Mouse (Mus musculus) embryonic facial prominence, embryonic 13.5 days (tissue): Measurements from ENCODE around the gene Mtus2. TPM values are rescaled to one million over a fixed set of nuclear protein-coding genes. Genes with fewer than 3 reads are reported as not detected.
"Not testable (repeated sequence)": the region's sequence is repeated elsewhere in the genome, so short reads cannot be mapped to it uniquely, and the experiment has no call there.

ENCODE experiments used
- ATAC-seq: fragments of 200-750 bp; cut with Nextera tagmentation; 2 replicates; pipeline ENCODE4 v1.8.0; 2017; ENCODE audit warnings: low read depth; ENCODE audit not compliant: insufficient number of reproducible peaks, insufficient read depth, low FRiP score, low TSS enrichment
- H3K27ac ChIP-seq: fragments of 300-500 bp; sonication (generic); 2 replicates; pipeline ENCODE4 v1.5.1; 2015; ENCODE audit warnings: moderate library complexity, mild to moderate bottlenecking, inconsistent platforms
- H3K27me3 ChIP-seq: fragments of 300-500 bp; sonication (generic); 2 replicates; pipeline ENCODE4 v1.6.1; 2015; ENCODE audit warnings: mild to moderate bottlenecking, inconsistent platforms
- H3K36me3 ChIP-seq: fragments of 300-500 bp; sonication (generic); 2 replicates; pipeline ENCODE4 v1.6.1; 2015; ENCODE audit warnings: mild to moderate bottlenecking, inconsistent platforms
- H3K4me1 ChIP-seq: fragments of 300-500 bp; sonication (generic); 2 replicates; pipeline ENCODE4 v1.6.1; 2015; ENCODE audit warnings: inconsistent platforms
- H3K4me2 ChIP-seq: fragments of 300-500 bp; sonication (generic); 2 replicates; pipeline ENCODE4 v1.6.1; 2015; ENCODE audit warnings: moderate library complexity, mild to moderate bottlenecking, inconsistent platforms
- H3K4me3 ChIP-seq: fragments of 300-500 bp; sonication (generic); 2 replicates; pipeline ENCODE4 v1.5.1; 2015; ENCODE audit warnings: mild to moderate bottlenecking, inconsistent platforms
- H3K9ac ChIP-seq: fragments of 300-500 bp; sonication (generic); 2 replicates; pipeline ENCODE4 v1.6.1; 2015; ENCODE audit warnings: mild to moderate bottlenecking, inconsistent platforms
- H3K9me3 ChIP-seq: fragments of 300-500 bp; sonication (generic); 2 replicates; pipeline ENCODE4 v1.6.1; 2016; ENCODE audit warnings: inconsistent platforms
- WGBS: fragments of 180-500 bp; shearing (Covaris S2); methylation state at CpG from one replicate; pipeline ENCODE4 v1.1.7; 2015; ENCODE audit warnings: mixed read lengths; 5-methylcytosine and 5-hydroxymethylcytosine counted together
- polyA plus RNA-seq: library from polyadenylated mRNA; unstranded; fragments of >200 nt; fragmentation: Nextera tagmentation; extraction: Ambion mirVana; gene quantifications from 2 replicates; pipeline ENCODE4 v1.2.1, GENCODE M21; 2015

Mtus2 gene
- polyA plus RNA-seq, 1 experiment from 2014 or later = 8.1 TPM

GRCm38 (mm10) chr5:148175091-148175490 lies 218.0 kb downstream of the Mtus2 start:
- Histone ChIP-seq H3K27ac (no peak overlapping the region), H3K27me3 (no peaks in the 10 kb centered on the region), H3K4me2 (no peak overlapping the region), H3K36me3 (no peaks in the 10 kb centered on the region), H3K9me3 (peaks cover 5% of the 10 kb centered on the region; the same call in 1 of the 2 replicates), H3K4me1 (no peaks in the 10 kb centered on the region), H3K4me3 (no peak overlapping the region), H3K9ac (no peak overlapping the region)
- no peak for ATAC-seq
- 29% methylated on average over 4 of the region's 4 CpGs for WGBS

DNA sequence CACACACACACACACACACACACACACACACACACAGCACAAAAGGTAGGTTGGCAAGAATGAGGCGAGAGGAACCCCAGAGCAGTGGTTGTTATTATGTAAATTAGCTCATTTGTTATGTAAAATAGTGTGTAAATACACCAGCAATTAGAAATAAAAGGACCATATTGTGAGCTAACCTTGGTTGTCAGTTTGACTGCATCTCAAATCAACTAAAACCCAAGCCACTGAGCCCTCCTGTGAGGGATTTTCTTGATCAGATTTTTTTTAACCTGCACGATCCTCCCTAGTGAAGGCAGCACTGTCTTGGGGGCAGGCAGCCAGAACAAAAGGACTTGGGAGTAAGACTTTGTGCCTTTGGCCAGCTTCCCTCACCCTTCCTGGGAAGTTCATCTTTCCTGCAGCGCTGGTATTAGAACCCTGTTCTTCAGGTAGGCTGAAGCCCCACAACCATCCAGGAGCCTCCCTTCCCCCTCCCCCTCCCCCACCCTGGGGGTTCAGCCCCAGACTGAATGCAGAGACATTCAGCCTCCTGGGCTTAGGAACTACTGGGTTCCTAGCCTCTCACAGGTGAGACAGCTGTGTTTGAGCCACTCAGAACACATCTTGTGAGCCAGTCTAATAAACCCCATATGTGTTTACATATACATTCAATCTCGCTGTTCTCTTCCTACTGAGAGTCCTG lies 218.8 kb downstream of the Mtus2 start:
- H3K4me1 ChIP-seq = no peaks in the 10 kb centered on the region
- no peaks in the 10 kb centered on the region for H3K27me3 ChIP-seq
- no peak overlapping the region for H3K27ac ChIP-seq
- no peak overlapping the region for H3K4me2 ChIP-seq
- 48% methylated on average over 4 of the region's 4 CpGs for WGBS
- ATAC-seq = no peak
- H3K9me3 ChIP-seq = peaks cover 5% of the 10 kb centered on the region; the same call in 1 of the 2 replicates
- H3K36me3 ChIP-seq = no peaks in the 10 kb centered on the region
- H3K4me3 ChIP-seq = no peak overlapping the region
- H3K9ac ChIP-seq = no peak overlapping the region

GRCm38 (mm10) chr5:148176539-148176938 lies 219.4 kb downstream of the Mtus2 start:
- H3K9ac ChIP-seq, H3K27me3 ChIP-seq, H3K36me3 ChIP-seq, H3K27ac ChIP-seq, H3K4me3 ChIP-seq, H3K4me1 ChIP-seq, ATAC-seq, H3K4me2 ChIP-seq, H3K9me3 ChIP-seq: not testable (repeated sequence)
- 89% methylated on average over 8 of the region's 8 CpGs for WGBS

DNA sequence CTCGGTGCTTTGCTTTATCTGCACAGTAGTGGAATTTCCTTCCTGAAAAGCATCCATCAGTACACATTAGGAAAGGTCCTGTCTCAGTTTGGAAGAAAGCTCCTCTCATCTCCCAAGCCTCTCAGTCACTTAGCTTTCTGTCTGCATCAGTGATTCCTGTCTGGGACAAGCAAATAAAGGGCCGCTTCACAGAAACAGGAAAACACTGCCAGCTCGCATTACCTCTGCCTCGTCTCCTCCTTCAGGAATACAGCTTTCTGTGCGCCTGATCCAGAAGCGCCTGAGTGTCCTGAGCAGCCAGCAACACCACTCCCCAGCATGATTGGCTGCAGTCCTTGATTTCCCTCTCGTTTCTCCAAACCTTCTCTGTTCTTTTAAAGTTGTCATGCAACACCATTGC lies 222.1 kb downstream of the Mtus2 start:
- Histone ChIP-seq H3K36me3 (no peaks in the 10 kb centered on the region), H3K27ac (no peak overlapping the region), H3K27me3 (no peaks in the 10 kb centered on the region), H3K4me2 (no peak overlapping the region), H3K4me1 (peaks cover 2% of the 10 kb centered on the region; the same call in 1 of the 2 replicates), H3K4me3 (no peak overlapping the region), H3K9ac (no peak overlapping the region), H3K9me3 (peaks cover 5% of the 10 kb centered on the region; the same call in 1 of the 2 replicates)
- ATAC-seq = no peak
- WGBS = 52% methylated on average over 7 of the region's 7 CpGs

GRCm38 (mm10) chr5:148180590-148181307 lies 223.6 kb downstream of the Mtus2 start:
- ATAC-seq = no peak
- Histone ChIP-seq H3K36me3 (no peaks in the 10 kb centered on the region), H3K4me2 (no peak overlapping the region), H3K9me3 (peaks cover 8% of the 10 kb centered on the region), H3K4me3 (no peak overlapping the region), H3K27me3 (no peaks in the 10 kb centered on the region), H3K9ac (no peak overlapping the region), H3K4me1 (peaks cover 2% of the 10 kb centered on the region; the same call in 1 of the 2 replicates), H3K27ac (no peak overlapping the region)
- WGBS = 28% methylated on average over 13 of the region's 13 CpGs

GRCm38 (mm10) chr5:148181308-148181630 lies 224.1 kb downstream of the Mtus2 start:
- no peak overlapping the region for H3K27ac ChIP-seq
- no peak for ATAC-seq
- 36% methylated on average over 4 of the region's 4 CpGs for WGBS
- no peaks in the 10 kb centered on the region for H3K36me3 ChIP-seq
- H3K9me3 ChIP-seq = peaks cover 11% of the 10 kb centered on the region
- H3K4me1 ChIP-seq = peaks cover 2% of the 10 kb centered on the region; the same call in 1 of the 2 replicates
- no peak overlapping the region for H3K4me2 ChIP-seq
- no peaks in the 10 kb centered on the region for H3K27me3 ChIP-seq
- H3K9ac ChIP-seq = no peak overlapping the region
- H3K4me3 ChIP-seq = no peak overlapping the region

GRCm38 (mm10) chr5:148181901-148182300 lies 224.8 kb downstream of the Mtus2 start:
- WGBS = 59% methylated on average over 6 of the region's 6 CpGs
- no peak for ATAC-seq
- Histone ChIP-seq H3K4me1 (peaks cover 2% of the 10 kb centered on the region; the same call in 1 of the 2 replicates), H3K36me3 (no peaks in the 10 kb centered on the region), H3K4me2 (no peak overlapping the region), H3K27me3 (no peaks in the 10 kb centered on the region), H3K9me3 (peaks cover 11% of the 10 kb centered on the region), H3K9ac (no peak overlapping the region), H3K27ac (no peak overlapping the region), H3K4me3 (no peak overlapping the region)

DNA sequence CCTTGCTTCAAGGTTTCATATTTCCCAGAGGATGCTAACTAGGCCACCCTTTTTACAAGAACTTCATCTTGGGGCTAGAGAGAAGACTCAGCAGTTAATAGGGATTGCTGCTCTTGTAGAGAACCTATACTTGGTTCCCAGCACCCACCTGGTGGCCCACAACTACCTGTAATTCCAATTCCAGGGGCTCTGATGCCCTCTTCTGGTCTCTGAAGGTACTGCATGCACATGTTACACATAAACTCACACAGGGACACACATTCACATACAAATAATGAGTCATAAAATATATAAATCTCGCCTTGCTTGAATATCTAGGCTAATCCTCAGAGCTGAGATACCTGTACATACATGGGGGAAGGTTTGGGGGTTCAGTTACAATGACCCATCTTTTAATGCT lies 228.8 kb downstream of the Mtus2 start:
- Histone ChIP-seq H3K36me3 (no peaks in the 10 kb centered on the region), H3K27ac (no peak overlapping the region), H3K9me3 (peaks cover 6% of the 10 kb centered on the region), H3K4me2 (no peak overlapping the region), H3K4me1 (peaks cover 2% of the 10 kb centered on the region; the same call in 1 of the 2 replicates), H3K4me3 (no peak overlapping the region), H3K27me3 (no peaks in the 10 kb centered on the region), H3K9ac (no peak overlapping the region)
- 74% methylated on average over 1 of the region's 1 CpGs for WGBS
- ATAC-seq = no peak

GRCm38 (mm10) chr5:148191416-148191815 lies 234.3 kb downstream of the Mtus2 start:
- WGBS = 20% methylated on average over 4 of the region's 4 CpGs
- Histone ChIP-seq H3K4me3 (no peak overlapping the region), H3K9me3 (no peaks in the 10 kb centered on the region), H3K4me1 (no peaks in the 10 kb centered on the region), H3K4me2 (no peak overlapping the region), H3K27ac (no peak overlapping the region), H3K27me3 (no peaks in the 10 kb centered on the region), H3K36me3 (no peaks in the 10 kb centered on the region), H3K9ac (no peak overlapping the region)
- no peak for ATAC-seq

- Histone ChIP-seq H3K27me3 (no peaks in the 10 kb centered on the region), H3K4me1 (no peaks in the 10 kb centered on the region), H3K4me3 (no peak overlapping the region), H3K36me3 (no peaks in the 10 kb centered on the region), H3K9me3 (no peaks in the 10 kb centered on the region), H3K4me2 (no peak overlapping the region), H3K27ac (no peak overlapping the region), H3K9ac (no peak overlapping the region)
- 94% methylated on average over 4 of the region's 4 CpGs for WGBS
- ATAC-seq = no peak
Measured at GRCm38 (mm10) chr5:148211831-148212230, 254.7 kb downstream of the Mtus2 start.

DNA sequence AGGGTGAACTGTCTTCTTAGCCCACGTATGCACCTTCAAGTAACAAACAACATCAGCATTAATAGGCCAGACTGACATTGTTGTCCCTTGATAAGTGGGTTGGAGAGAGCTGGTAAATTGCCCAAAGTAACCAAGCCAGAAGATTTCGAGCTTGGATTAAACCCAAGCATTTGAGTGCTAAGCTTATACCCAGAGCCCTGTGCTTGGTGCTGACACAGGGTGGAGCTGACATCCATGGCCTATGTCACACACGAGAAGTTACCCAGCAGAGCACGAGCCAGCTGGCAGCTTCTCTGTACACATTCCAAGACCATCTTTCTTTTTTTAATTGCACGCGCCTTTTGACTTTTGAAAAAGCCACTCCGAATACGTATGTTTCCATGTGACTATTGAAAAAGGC lies 259.7 kb downstream of the Mtus2 start:
- Histone ChIP-seq H3K4me2 (no peak overlapping the region), H3K9ac (no peak overlapping the region), H3K4me1 (no peaks in the 10 kb centered on the region), H3K27ac (no peak overlapping the region), H3K4me3 (no peak overlapping the region), H3K27me3 (no peaks in the 10 kb centered on the region), H3K36me3 (no peaks in the 10 kb centered on the region), H3K9me3 (peaks cover 4% of the 10 kb centered on the region; the same call in 1 of the 2 replicates)
- no peak for ATAC-seq
- WGBS = 82% methylated on average over 8 of the region's 8 CpGs

DNA sequence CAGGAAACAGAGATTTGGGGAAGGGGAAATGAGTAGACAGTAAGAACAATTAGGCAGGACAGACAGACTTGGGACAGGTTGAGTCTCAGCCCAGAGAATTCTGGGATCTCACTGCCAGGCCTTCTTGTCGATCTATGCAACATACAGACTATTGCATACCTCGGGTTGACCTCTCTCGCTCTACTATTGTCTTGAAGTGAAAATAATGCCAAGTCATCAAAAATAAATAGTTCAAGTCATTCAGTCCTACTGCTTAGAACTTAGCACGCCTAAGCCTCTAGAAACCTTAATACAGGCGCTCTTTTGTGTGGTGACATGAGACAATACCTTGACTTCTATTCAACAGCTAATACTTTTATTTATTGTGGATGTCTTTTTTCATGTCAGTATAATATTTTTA lies 265.8 kb downstream of the Mtus2 start:
- Histone ChIP-seq H3K4me2 (no peak overlapping the region), H3K27me3 (no peaks in the 10 kb centered on the region), H3K36me3 (no peaks in the 10 kb centered on the region), H3K4me3 (no peak overlapping the region), H3K9me3 (peaks cover 4% of the 10 kb centered on the region; the same call in 1 of the 2 replicates), H3K9ac (no peak overlapping the region), H3K27ac (no peak overlapping the region), H3K4me1 (no peaks in the 10 kb centered on the region)
- WGBS = 87% methylated on average over 5 of the region's 5 CpGs
- ATAC-seq = no peak
